Mouse (Mus musculus) kidney, adult 2 months (tissue): ENCODE data around the gene Rbm5.

Experiments used
- CTCF ChIP-seq: fragments of 200-500 bp; conservative IDR thresholded peaks from 2 replicates; pipeline ENCODE4 v1.5.1; 2011; ENCODE audit warnings: low read depth, mild to moderate bottlenecking, control low read depth, low read length, moderate library complexity, mixed read lengths; ENCODE audit not compliant: insufficient read depth, insufficient read length
- POLR2A ChIP-seq: fragments of 200-500 bp; IDR thresholded peaks from one replicate; pipeline ENCODE4 v1.6.1; 2011; ENCODE audit warnings: low read depth, low read length, control low read depth

DNA sequence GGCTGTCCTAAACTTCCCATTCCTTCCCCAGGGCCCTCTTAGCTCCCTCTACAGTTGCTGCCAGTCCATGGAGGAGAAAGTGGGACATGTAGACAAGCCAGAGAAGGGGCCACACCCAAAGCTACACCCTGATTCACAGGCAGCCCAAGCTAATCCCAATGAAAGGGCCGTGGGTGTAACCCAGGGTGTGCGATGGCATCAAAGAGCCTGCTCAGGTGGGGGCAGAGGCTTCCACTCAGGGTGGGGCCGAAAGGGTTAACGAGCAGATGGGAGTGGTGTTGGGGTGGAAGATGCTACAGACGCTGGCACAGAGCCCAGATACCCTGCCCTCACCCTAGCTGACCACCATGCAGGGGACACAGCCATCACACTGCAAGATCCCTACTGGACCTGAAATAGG is 78.0 kb downstream of the Rbm5 start:
- TF ChIP-seq CTCF (no peak), POLR2A (no peak)
